Mouse (Mus musculus): ENCODE measurements around the gene Uhmk1. TPM values are rescaled to one million over a fixed set of nuclear protein-coding genes. Genes with fewer than 3 reads are reported as not detected.

Gene Uhmk1
- polyA plus RNA-seq, 1 experiment from 2014 or later: 16.0 TPM

- H3K27ac ChIP-seq (ENCODE audit: low read depth, low read length): no peak overlapping the region
Observed at GRCm38 (mm10) chr1:170215590-170215989, 393 bp upstream of the Uhmk1 start.

GRCm38 (mm10) chr1:170214383-170214756 is 827 bp downstream of the Uhmk1 start:
- Histone ChIP-seq H3K4me2 (peak overlapping the region; percentile 85), H3K27ac (ENCODE audit: low read depth, low read length) (peak overlapping the region; percentile 66; the same call in 1 of the 2 replicates), H3K4me1 (replicated peaks; ENCODE audit: control insufficient read depth, insufficient read depth, low read length) (peaks cover 6% of the 10 kb centered on the region), H3K4me3 (ENCODE audit: low read depth, low read length) (peak overlapping the region; percentile 74), H3K9me3 (ENCODE audit: control insufficient read depth, low read length) (no peaks in the 10 kb centered on the region), H3K9ac (ENCODE audit: low read depth, low read length) (peak overlapping the region; percentile 86), H3K36me3 (ENCODE audit: control insufficient read depth, insufficient read depth, low read length) (peaks cover 9% of the 10 kb centered on the region), H3K27me3 (replicated peaks; ENCODE audit: control insufficient read depth, insufficient read depth, low read length) (no peaks in the 10 kb centered on the region)
- ATAC-seq (replicated peaks; ENCODE audit: low FRiP score) (no peak), DNase-seq (ENCODE audit: low spot score) (no peak)
- WGBS: 21% methylated on average over 7 of the region's 7 CpGs

More at GRCm38 (mm10) chr1:170215590-170215989, 393 bp upstream of the Uhmk1 start:
- Histone ChIP-seq H3K9ac (ENCODE audit: low read depth, low read length) (no peak overlapping the region), H3K36me3 (ENCODE audit: control insufficient read depth, insufficient read depth, low read length) (peaks cover 8% of the 10 kb centered on the region), H3K9me3 (ENCODE audit: control insufficient read depth, low read length) (no peaks in the 10 kb centered on the region), H3K4me2 (peak overlapping the region; percentile 85), H3K4me3 (ENCODE audit: low read depth, low read length) (peak overlapping the region; percentile 74), H3K27me3 (replicated peaks; ENCODE audit: control insufficient read depth, insufficient read depth, low read length) (no peaks in the 10 kb centered on the region), H3K4me1 (replicated peaks; ENCODE audit: control insufficient read depth, insufficient read depth, low read length) (peaks cover 6% of the 10 kb centered on the region)
- ATAC-seq (replicated peaks; ENCODE audit: low FRiP score) (no peak), DNase-seq (ENCODE audit: low spot score) (no peak)
- 63% methylated on average over 3 of the region's 3 CpGs for WGBS

- Histone ChIP-seq H3K9ac (ENCODE audit: low read depth, low read length) (no peak overlapping the region), H3K9me3 (ENCODE audit: control insufficient read depth, low read length) (no peaks in the 10 kb centered on the region), H3K4me3 (ENCODE audit: low read depth, low read length) (peak overlapping the region; percentile 17; the same call in 1 of the 2 replicates), H3K27me3 (replicated peaks; ENCODE audit: control insufficient read depth, insufficient read depth, low read length) (no peaks in the 10 kb centered on the region), H3K27ac (ENCODE audit: low read depth, low read length) (no peak overlapping the region), H3K4me2 (peak overlapping the region; percentile 50), H3K4me1 (replicated peaks; ENCODE audit: control insufficient read depth, insufficient read depth, low read length) (peaks cover 6% of the 10 kb centered on the region), H3K36me3 (ENCODE audit: control insufficient read depth, insufficient read depth, low read length) (peaks cover 12% of the 10 kb centered on the region)
- WGBS: 70% methylated on average over 10 of the region's 10 CpGs
- ATAC-seq (replicated peaks; ENCODE audit: low FRiP score) (no peak), DNase-seq (ENCODE audit: low spot score) (no peak)
Observed at GRCm38 (mm10) chr1:170213181-170213879, 1.9 kb downstream of the Uhmk1 start.

GRCm38 (mm10) chr1:170206395-170206794 is 8.8 kb downstream of the Uhmk1 start:
- Histone ChIP-seq H3K4me2 (no peak overlapping the region), H3K36me3 (ENCODE audit: control insufficient read depth, insufficient read depth, low read length) (peaks cover 37% of the 10 kb centered on the region), H3K4me1 (replicated peaks; ENCODE audit: control insufficient read depth, insufficient read depth, low read length) (no peaks in the 10 kb centered on the region), H3K9ac (ENCODE audit: low read depth, low read length) (no peak overlapping the region), H3K4me3 (ENCODE audit: low read depth, low read length) (no peak overlapping the region), H3K27me3 (replicated peaks; ENCODE audit: control insufficient read depth, insufficient read depth, low read length) (no peaks in the 10 kb centered on the region), H3K9me3 (ENCODE audit: control insufficient read depth, low read length) (no peaks in the 10 kb centered on the region), H3K27ac (ENCODE audit: low read depth, low read length) (no peak overlapping the region)
- no peak for DNase-seq (ENCODE audit: low spot score)
- ATAC-seq (replicated peaks; ENCODE audit: low FRiP score): no peak
- WGBS: 92% methylated on average over 6 of the region's 6 CpGs

GRCm38 (mm10) chr1:170200379-170200778 is 14.8 kb downstream of the Uhmk1 start:
- Histone ChIP-seq H3K9ac (ENCODE audit: low read depth, low read length) (no peak overlapping the region), H3K36me3 (ENCODE audit: control insufficient read depth, insufficient read depth, low read length) (peaks cover 23% of the 10 kb centered on the region), H3K4me3 (ENCODE audit: low read depth, low read length) (no peak overlapping the region), H3K27me3 (replicated peaks; ENCODE audit: control insufficient read depth, insufficient read depth, low read length) (no peaks in the 10 kb centered on the region), H3K4me1 (replicated peaks; ENCODE audit: control insufficient read depth, insufficient read depth, low read length) (no peaks in the 10 kb centered on the region), H3K27ac (ENCODE audit: low read depth, low read length) (no peak overlapping the region), H3K4me2 (no peak overlapping the region), H3K9me3 (ENCODE audit: control insufficient read depth, low read length) (no peaks in the 10 kb centered on the region)
- DNase-seq (ENCODE audit: low spot score): no peak
- 82% methylated on average over 3 of the region's 3 CpGs for WGBS
- peak; percentile 72 for ATAC-seq (replicated peaks; ENCODE audit: low FRiP score)

- no peak for ATAC-seq (replicated peaks; ENCODE audit: low FRiP score)
Observed at GRCm38 (mm10) chr1:170196211-170196610, 19.0 kb downstream of the Uhmk1 start.

GRCm38 (mm10) chr1:170191925-170192324 is 23.3 kb downstream of the Uhmk1 start:
- WGBS: 85% methylated on average over 1 of the region's 1 CpGs
- H3K4me1 ChIP-seq (replicated peaks; ENCODE audit: control insufficient read depth, insufficient read depth, low read length): no peaks in the 10 kb centered on the region
- H3K9me3 ChIP-seq (ENCODE audit: control insufficient read depth, low read length): no peaks in the 10 kb centered on the region
- ATAC-seq (replicated peaks; ENCODE audit: low FRiP score) (no peak), DNase-seq (ENCODE audit: low spot score) (no peak)
- H3K36me3 ChIP-seq (ENCODE audit: control insufficient read depth, insufficient read depth, low read length): peaks cover 20% of the 10 kb centered on the region
- H3K27me3 ChIP-seq (replicated peaks; ENCODE audit: control insufficient read depth, insufficient read depth, low read length): no peaks in the 10 kb centered on the region
- no peak overlapping the region for H3K4me3 ChIP-seq (ENCODE audit: low read depth, low read length)
- H3K27ac ChIP-seq (ENCODE audit: low read depth, low read length): no peak overlapping the region
- no peak overlapping the region for H3K4me2 ChIP-seq
- H3K9ac ChIP-seq (ENCODE audit: low read depth, low read length): no peak overlapping the region

More at GRCm38 (mm10) chr1:170196211-170196610, 19.0 kb downstream of the Uhmk1 start:
- H3K27me3 ChIP-seq (replicated peaks; ENCODE audit: control insufficient read depth, insufficient read depth, low read length): no peaks in the 10 kb centered on the region
- no peak for DNase-seq (ENCODE audit: low spot score)
- no peak overlapping the region for H3K27ac ChIP-seq (ENCODE audit: low read depth, low read length)
- H3K9me3 ChIP-seq (ENCODE audit: control insufficient read depth, low read length): no peaks in the 10 kb centered on the region
- H3K36me3 ChIP-seq (ENCODE audit: control insufficient read depth, insufficient read depth, low read length): peaks cover 34% of the 10 kb centered on the region
- H3K4me3 ChIP-seq (ENCODE audit: low read depth, low read length): no peak overlapping the region
- 93% methylated on average over 8 of the region's 8 CpGs for WGBS
- H3K4me2 ChIP-seq: no peak overlapping the region
- H3K9ac ChIP-seq (ENCODE audit: low read depth, low read length): no peak overlapping the region
- H3K4me1 ChIP-seq (replicated peaks; ENCODE audit: control insufficient read depth, insufficient read depth, low read length): no peaks in the 10 kb centered on the region

GRCm38 (mm10) chr1:170190225-170190624 is 25.0 kb downstream of the Uhmk1 start:
- DNase-seq (ENCODE audit: low spot score): no peak

GRCm38 (mm10) chr1:170188601-170189000 is 26.6 kb downstream of the Uhmk1 start:
- H3K27ac ChIP-seq (ENCODE audit: low read depth, low read length): no peak overlapping the region
- DNase-seq (ENCODE audit: low spot score) (no peak), ATAC-seq (replicated peaks; ENCODE audit: low FRiP score) (no peak)
- H3K4me2 ChIP-seq: no peak overlapping the region
- H3K9ac ChIP-seq (ENCODE audit: low read depth, low read length): no peak overlapping the region
- no peaks in the 10 kb centered on the region for H3K9me3 ChIP-seq (ENCODE audit: control insufficient read depth, low read length)
- 78% methylated on average over 11 of the region's 11 CpGs for WGBS
- no peaks in the 10 kb centered on the region for H3K27me3 ChIP-seq (replicated peaks; ENCODE audit: control insufficient read depth, insufficient read depth, low read length)
- H3K4me3 ChIP-seq (ENCODE audit: low read depth, low read length): no peak overlapping the region
- no peaks in the 10 kb centered on the region for H3K4me1 ChIP-seq (replicated peaks; ENCODE audit: control insufficient read depth, insufficient read depth, low read length)
- H3K36me3 ChIP-seq (ENCODE audit: control insufficient read depth, insufficient read depth, low read length): peaks cover 10% of the 10 kb centered on the region

More at GRCm38 (mm10) chr1:170190225-170190624, 25.0 kb downstream of the Uhmk1 start:
- no peak; the same call in 1 of the 2 replicates for ATAC-seq (replicated peaks; ENCODE audit: low FRiP score)
- H3K4me1 ChIP-seq (replicated peaks; ENCODE audit: control insufficient read depth, insufficient read depth, low read length): no peaks in the 10 kb centered on the region
- 61% methylated on average over 4 of the region's 4 CpGs for WGBS
- no peak overlapping the region for H3K4me2 ChIP-seq
- no peak overlapping the region for H3K4me3 ChIP-seq (ENCODE audit: low read depth, low read length)
- no peaks in the 10 kb centered on the region for H3K9me3 ChIP-seq (ENCODE audit: control insufficient read depth, low read length)
- no peaks in the 10 kb centered on the region for H3K27me3 ChIP-seq (replicated peaks; ENCODE audit: control insufficient read depth, insufficient read depth, low read length)
- peaks cover 14% of the 10 kb centered on the region for H3K36me3 ChIP-seq (ENCODE audit: control insufficient read depth, insufficient read depth, low read length)
- H3K27ac ChIP-seq (ENCODE audit: low read depth, low read length): no peak overlapping the region
- H3K9ac ChIP-seq (ENCODE audit: low read depth, low read length): no peak overlapping the region

Data from liver, embryonic 11.5 days (tissue).